Mouse (Mus musculus) midbrain, embryonic 10.5 days (tissue): Measurements from ENCODE around the gene Cyp2c23. TPM values are rescaled to one million over a fixed set of nuclear protein-coding genes. Genes with fewer than 3 reads are reported as not detected.
A peak's percentile ranks its signal among the peaks of the same experiment; 100 is the strongest.

Experiments
- DNase-seq: peaks from one replicate; pipeline ENCODE4 v3.0.0-alpha.2; 2017; ENCODE audit warnings: low spot score
- H3K27ac ChIP-seq: fragments of 300-500 bp; sonication (generic); replicated peaks from 2 replicates; pipeline ENCODE4 v1.5.1; 2016; ENCODE audit warnings: mild to moderate bottlenecking
- H3K27me3 ChIP-seq: fragments of 300-500 bp; sonication (generic); 2 replicates; pipeline ENCODE4 v1.6.1; 2016; ENCODE audit warnings: low read depth, mild to moderate bottlenecking; ENCODE audit not compliant: poor library complexity, severe bottlenecking
- H3K36me3 ChIP-seq: fragments of 300-500 bp; sonication (generic); 2 replicates; pipeline ENCODE4 v1.6.1; 2016; ENCODE audit warnings: mild to moderate bottlenecking, moderate library complexity
- H3K4me1 ChIP-seq: fragments of 300-500 bp; sonication (generic); 2 replicates; pipeline ENCODE4 v1.6.1; 2016
- H3K4me3 ChIP-seq: fragments of 300-500 bp; sonication (generic); 2 replicates; pipeline ENCODE4 v1.5.1; 2016; ENCODE audit warnings: mild to moderate bottlenecking, moderate library complexity
- H3K9me3 ChIP-seq: fragments of 300-500 bp; sonication (generic); replicated peaks from 2 replicates; pipeline ENCODE4 v1.6.1; 2016; ENCODE audit warnings: mild to moderate bottlenecking
- WGBS: fragments of 180-500 bp; shearing (Covaris S2); methylation state at CpG from one replicate; pipeline ENCODE4 v1.1.7; 2016; 5-methylcytosine and 5-hydroxymethylcytosine counted together
- polyA plus RNA-seq: library from polyadenylated mRNA; unstranded; fragments of >200 nt; fragmentation: Nextera tagmentation; extraction: Ambion mirVana; gene quantifications from 2 replicates; pipeline ENCODE4 v1.2.1, GENCODE M21; 2016

Gene Cyp2c23
- polyA plus RNA-seq, 1 experiment from 2014 or later: not detected

GRCm38 (mm10) chr19:43981992-43982391, 47.0 kb downstream of the Cyp2c23 start:
- H3K4me3 ChIP-seq: no peak overlapping the region
- H3K27me3 ChIP-seq: peaks cover 14% of the 10 kb centered on the region; the same call in 1 of the 2 replicates
- DNase-seq: no peak
- no peaks in the 10 kb centered on the region for H3K9me3 ChIP-seq
- no peak overlapping the region for H3K27ac ChIP-seq
- 92% methylated on average over 5 of the region's 5 CpGs for WGBS
- H3K36me3 ChIP-seq: no peaks in the 10 kb centered on the region
- peaks cover 11% of the 10 kb centered on the region for H3K4me1 ChIP-seq

- Histone ChIP-seq H3K36me3 (no peaks in the 10 kb centered on the region), H3K27me3 (peaks cover 3% of the 10 kb centered on the region; the same call in 1 of the 2 replicates), H3K4me3 (no peak overlapping the region), H3K27ac (no peak overlapping the region), H3K4me1 (peaks cover 1% of the 10 kb centered on the region), H3K9me3 (no peaks in the 10 kb centered on the region)
- DNase-seq: no peak
- WGBS: 94% methylated on average over 17 of the region's 17 CpGs
Measured at GRCm38 (mm10) chr19:43980711-43981110, 48.3 kb downstream of the Cyp2c23 start.

- H3K4me3 ChIP-seq: no peak overlapping the region
- H3K4me1 ChIP-seq: no peaks in the 10 kb centered on the region
- DNase-seq: no peak
- H3K36me3 ChIP-seq: no peaks in the 10 kb centered on the region
- H3K27me3 ChIP-seq: no peaks in the 10 kb centered on the region
- no peaks in the 10 kb centered on the region for H3K9me3 ChIP-seq
- no peak overlapping the region for H3K27ac ChIP-seq
- WGBS: 95% methylated on average over 3 of the region's 3 CpGs
Measured at GRCm38 (mm10) chr19:43977799-43978198, 51.2 kb downstream of the Cyp2c23 start.

- H3K27ac ChIP-seq: no peak overlapping the region
- H3K36me3 ChIP-seq: no peaks in the 10 kb centered on the region
- no peak overlapping the region for H3K4me3 ChIP-seq
- no peaks in the 10 kb centered on the region for H3K4me1 ChIP-seq
- WGBS: 88% methylated on average over 6 of the region's 6 CpGs
- H3K9me3 ChIP-seq: no peaks in the 10 kb centered on the region
- no peaks in the 10 kb centered on the region for H3K27me3 ChIP-seq
- DNase-seq: no peak
Measured at GRCm38 (mm10) chr19:43976661-43977060, 52.3 kb downstream of the Cyp2c23 start.

GRCm38 (mm10) chr19:43974221-43974620, 54.8 kb downstream of the Cyp2c23 start:
- H3K27ac ChIP-seq: no peak overlapping the region

GRCm38 (mm10) chr19:43973711-43974110, 55.3 kb downstream of the Cyp2c23 start:
- H3K27me3 ChIP-seq: peaks cover 3% of the 10 kb centered on the region; the same call in 1 of the 2 replicates
- no peak for DNase-seq
- H3K36me3 ChIP-seq: no peaks in the 10 kb centered on the region
- H3K4me3 ChIP-seq: no peak overlapping the region
- no peak overlapping the region for H3K27ac ChIP-seq
- 89% methylated on average over 9 of the region's 9 CpGs for WGBS
- H3K9me3 ChIP-seq: no peaks in the 10 kb centered on the region
- 0 out of 2 replicates have a peak, but pooled peaks cover under 1% of the 10 kb centered on the region for H3K4me1 ChIP-seq

More at GRCm38 (mm10) chr19:43974221-43974620, 54.8 kb downstream of the Cyp2c23 start:
- Histone ChIP-seq H3K4me1 (no peaks in the 10 kb centered on the region), H3K27me3 (no peaks in the 10 kb centered on the region), H3K36me3 (no peaks in the 10 kb centered on the region), H3K9me3 (no peaks in the 10 kb centered on the region), H3K4me3 (no peak overlapping the region)
- WGBS: 90% methylated on average over 6 of the region's 6 CpGs
- no peak for DNase-seq

GRCm38 (mm10) chr19:43972129-43972528, 56.9 kb downstream of the Cyp2c23 start:
- Histone ChIP-seq H3K36me3 (no peaks in the 10 kb centered on the region), H3K9me3 (no peaks in the 10 kb centered on the region)
- WGBS: 94% methylated on average over 8 of the region's 8 CpGs

GRCm38 (mm10) chr19:43968436-43969026, 60.5 kb downstream of the Cyp2c23 start:
- no peaks in the 10 kb centered on the region for H3K9me3 ChIP-seq
- H3K4me3 ChIP-seq: no peak overlapping the region
- H3K27ac ChIP-seq: no peak overlapping the region
- 50% methylated on average over 10 of the region's 11 CpGs for whole genome bisulfite sequencing
- no peaks in the 10 kb centered on the region for H3K36me3 ChIP-seq
- H3K27me3 ChIP-seq: peaks cover 30% of the 10 kb centered on the region
- DNase-seq: no peak
- peaks cover 12% of the 10 kb centered on the region for H3K4me1 ChIP-seq

More at GRCm38 (mm10) chr19:43972129-43972528, 56.9 kb downstream of the Cyp2c23 start:
- Histone ChIP-seq H3K27me3 (peaks cover 10% of the 10 kb centered on the region; the same call in 1 of the 2 replicates), H3K27ac (no peak overlapping the region), H3K4me3 (no peak overlapping the region), H3K4me1 (peaks cover 6% of the 10 kb centered on the region)
- no peak for DNase-seq

- Histone ChIP-seq H3K27ac (no peak overlapping the region), H3K4me3 (no peak overlapping the region), H3K36me3 (no peaks in the 10 kb centered on the region), H3K9me3 (no peaks in the 10 kb centered on the region), H3K4me1 (peaks cover 20% of the 10 kb centered on the region), H3K27me3 (peaks cover 42% of the 10 kb centered on the region)
- DNase-seq: no peak
- WGBS: 82% methylated on average over 2 of the region's 2 CpGs
Measured at GRCm38 (mm10) chr19:43966481-43966880, 62.5 kb downstream of the Cyp2c23 start.

- Histone ChIP-seq H3K9me3 (no peaks in the 10 kb centered on the region; the same call in 1 of the 2 replicates), H3K27ac (no peak overlapping the region), H3K27me3 (peaks cover 42% of the 10 kb centered on the region), H3K4me1 (peaks cover 20% of the 10 kb centered on the region), H3K36me3 (no peaks in the 10 kb centered on the region), H3K4me3 (no peak overlapping the region)
- 90% methylated on average over 11 of the region's 11 CpGs for WGBS
- no peak for DNase-seq
Measured at GRCm38 (mm10) chr19:43965496-43966085, 63.4 kb downstream of the Cyp2c23 start.

- no peak overlapping the region for H3K4me3 ChIP-seq
- no peak for DNase-seq
- H3K27me3 ChIP-seq: peaks cover 32% of the 10 kb centered on the region
- no peak overlapping the region for H3K27ac ChIP-seq
- H3K36me3 ChIP-seq: no peaks in the 10 kb centered on the region
- peaks cover 14% of the 10 kb centered on the region for H3K4me1 ChIP-seq
- WGBS: 74% methylated on average over 9 of the region's 9 CpGs
- H3K9me3 ChIP-seq: no peaks in the 10 kb centered on the region; the same call in 1 of the 2 replicates
Measured at GRCm38 (mm10) chr19:43962795-43963194, 66.2 kb downstream of the Cyp2c23 start.

GRCm38 (mm10) chr19:43961185-43961584, 67.8 kb downstream of the Cyp2c23 start:
- 75% methylated on average over 2 of the region's 2 CpGs for WGBS

GRCm38 (mm10) chr19:43960014-43960413, 69.0 kb downstream of the Cyp2c23 start:
- Histone ChIP-seq H3K36me3 (no peaks in the 10 kb centered on the region), H3K27ac (no peak overlapping the region), H3K9me3 (no peaks in the 10 kb centered on the region; the same call in 1 of the 2 replicates), H3K4me1 (peaks cover 17% of the 10 kb centered on the region), H3K27me3 (peaks cover 14% of the 10 kb centered on the region), H3K4me3 (no peak overlapping the region)
- 89% methylated on average over 11 of the region's 11 CpGs for WGBS
- DNase-seq: no peak

More at GRCm38 (mm10) chr19:43961185-43961584, 67.8 kb downstream of the Cyp2c23 start:
- peaks cover 26% of the 10 kb centered on the region for H3K27me3 ChIP-seq
- no peaks in the 10 kb centered on the region for H3K36me3 ChIP-seq
- no peak overlapping the region for H3K4me3 ChIP-seq
- peak; percentile 37 for DNase-seq
- no peaks in the 10 kb centered on the region; the same call in 1 of the 2 replicates for H3K9me3 ChIP-seq
- no peak overlapping the region for H3K27ac ChIP-seq
- H3K4me1 ChIP-seq: peaks cover 17% of the 10 kb centered on the region
